Mouse (Mus musculus): ENCODE measurements around the gene Enpp4. TPM values are rescaled to one million over a fixed set of nuclear protein-coding genes. Genes with fewer than 3 reads are reported as not detected.
A peak's percentile ranks its signal among the peaks of the same experiment; 100 is the strongest.

Enpp4 gene
- polyA plus RNA-seq, 1 experiment = 0.05 TPM

- Histone ChIP-seq H3K36me3 (ENCODE audit: control insufficient read depth) (no peaks in the 10 kb centered on the region), H3K9me3 (ENCODE audit: control insufficient read depth, low read length) (no peaks in the 10 kb centered on the region), H3K4me3 (replicated peaks) (peak overlapping the region; percentile 35), H3K4me1 (ENCODE audit: control insufficient read depth) (no peaks in the 10 kb centered on the region; the same call in 1 of the 2 replicates), H3K27me3 (ENCODE audit: control insufficient read depth) (peaks cover 11% of the 10 kb centered on the region)
- no peak for TF ChIP-seq GATA1 (IDR thresholded peaks at IDR 0.05; ENCODE audit: low read length)
- TF ChIP-seq TAL1 (IDR thresholded peaks at IDR 0.05; ENCODE audit: low read length) = no peak
Measured at GRCm38 (mm10) chr17:44134545-44134944, 28.9 kb upstream of the Enpp4 start.

DNA sequence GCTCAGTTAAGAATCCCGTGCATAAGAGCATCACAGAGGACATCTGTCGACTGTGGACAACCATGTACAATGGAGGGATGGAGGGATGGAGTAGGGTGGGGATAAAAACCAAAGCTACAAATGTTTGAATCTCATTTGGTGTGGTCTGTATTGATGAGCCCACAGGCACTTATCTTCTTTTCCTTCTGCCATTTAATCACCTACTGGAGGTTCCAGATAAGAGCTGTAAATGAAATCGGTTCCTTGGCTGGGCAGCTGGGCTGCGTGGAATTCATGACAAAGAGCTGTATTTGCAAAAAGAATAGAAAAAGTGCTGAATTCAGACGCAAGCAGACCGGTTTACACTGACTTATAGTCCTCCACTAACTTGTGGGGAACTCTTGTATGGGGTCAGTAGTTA, 28.5 kb upstream of the Enpp4 start:
- TF ChIP-seq TAL1 (IDR thresholded peaks at IDR 0.05; ENCODE audit: low read length) (no peak), GATA1 (IDR thresholded peaks at IDR 0.05; ENCODE audit: low read length) (no peak)
- Histone ChIP-seq H3K27me3 (ENCODE audit: control insufficient read depth) (peaks cover 11% of the 10 kb centered on the region), H3K4me3 (replicated peaks) (no peak overlapping the region), H3K4me1 (ENCODE audit: control insufficient read depth) (no peaks in the 10 kb centered on the region; the same call in 1 of the 2 replicates), H3K36me3 (ENCODE audit: control insufficient read depth) (no peaks in the 10 kb centered on the region), H3K9me3 (ENCODE audit: control insufficient read depth, low read length) (no peaks in the 10 kb centered on the region)

- Histone ChIP-seq H3K27me3 (ENCODE audit: control insufficient read depth) (peaks cover 11% of the 10 kb centered on the region), H3K9me3 (ENCODE audit: control insufficient read depth, low read length) (peaks cover 4% of the 10 kb centered on the region), H3K4me3 (replicated peaks) (no peak overlapping the region), H3K36me3 (ENCODE audit: control insufficient read depth) (no peaks in the 10 kb centered on the region), H3K4me1 (ENCODE audit: control insufficient read depth) (no peaks in the 10 kb centered on the region; the same call in 1 of the 2 replicates)
- TF ChIP-seq TAL1 (IDR thresholded peaks at IDR 0.05; ENCODE audit: low read length) (no peak), GATA1 (IDR thresholded peaks at IDR 0.05; ENCODE audit: low read length) (no peak)
Measured at GRCm38 (mm10) chr17:44130429-44130828, 24.8 kb upstream of the Enpp4 start.

- no peak overlapping the region for H3K4me3 ChIP-seq (replicated peaks)
- H3K4me1 ChIP-seq (ENCODE audit: control insufficient read depth) = no peaks in the 10 kb centered on the region; the same call in 1 of the 2 replicates
- peaks cover 3% of the 10 kb centered on the region; the same call in 1 of the 2 replicates for H3K27me3 ChIP-seq (ENCODE audit: control insufficient read depth)
- H3K36me3 ChIP-seq (ENCODE audit: control insufficient read depth) = no peaks in the 10 kb centered on the region
- H3K9me3 ChIP-seq (ENCODE audit: control insufficient read depth, low read length) = peaks cover 4% of the 10 kb centered on the region
- no peak for TF ChIP-seq GATA1 (IDR thresholded peaks at IDR 0.05; ENCODE audit: low read length)
- no peak for TF ChIP-seq TAL1 (IDR thresholded peaks at IDR 0.05; ENCODE audit: low read length)
Measured at GRCm38 (mm10) chr17:44129092-44129750, 23.6 kb upstream of the Enpp4 start.

DNA sequence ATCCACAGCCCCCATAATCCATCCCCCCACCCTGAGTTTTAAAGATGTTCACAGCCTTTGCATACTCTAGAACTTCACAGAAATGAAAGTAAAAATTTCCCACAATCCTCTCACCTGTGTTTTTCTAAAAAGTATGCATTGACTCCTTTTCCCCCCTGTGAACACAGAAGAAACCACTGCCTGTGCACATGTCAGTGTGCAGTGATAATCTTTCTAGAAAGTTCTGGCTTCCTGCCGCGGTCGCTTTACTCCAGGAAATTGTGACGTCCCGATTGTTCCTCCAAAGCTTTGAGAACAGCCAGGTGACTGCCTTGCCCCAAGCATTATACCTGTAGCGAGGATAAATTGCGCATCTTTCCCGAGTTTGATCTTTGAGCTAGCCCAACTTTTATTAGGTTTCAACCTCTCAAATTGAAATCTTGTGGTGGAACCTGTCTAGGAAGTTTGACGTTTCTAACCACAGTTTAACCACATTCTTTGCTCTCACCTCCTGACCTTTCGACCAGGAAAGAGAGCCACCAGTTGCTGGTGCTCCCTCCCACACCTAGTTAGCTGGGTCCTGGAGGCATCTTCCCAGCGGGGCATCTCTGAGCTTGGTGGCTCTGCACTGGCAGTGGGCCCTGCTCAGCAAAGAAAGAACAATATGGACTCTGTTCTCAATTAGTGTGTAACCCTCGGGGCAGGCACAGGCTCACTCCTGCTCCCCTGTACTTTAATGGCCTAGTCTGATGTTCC, 15.9 kb upstream of the Enpp4 start:
- Histone ChIP-seq H3K9me3 (ENCODE audit: control insufficient read depth, low read length) (no peaks in the 10 kb centered on the region), H3K27me3 (ENCODE audit: control insufficient read depth) (no peaks in the 10 kb centered on the region)

DNA sequence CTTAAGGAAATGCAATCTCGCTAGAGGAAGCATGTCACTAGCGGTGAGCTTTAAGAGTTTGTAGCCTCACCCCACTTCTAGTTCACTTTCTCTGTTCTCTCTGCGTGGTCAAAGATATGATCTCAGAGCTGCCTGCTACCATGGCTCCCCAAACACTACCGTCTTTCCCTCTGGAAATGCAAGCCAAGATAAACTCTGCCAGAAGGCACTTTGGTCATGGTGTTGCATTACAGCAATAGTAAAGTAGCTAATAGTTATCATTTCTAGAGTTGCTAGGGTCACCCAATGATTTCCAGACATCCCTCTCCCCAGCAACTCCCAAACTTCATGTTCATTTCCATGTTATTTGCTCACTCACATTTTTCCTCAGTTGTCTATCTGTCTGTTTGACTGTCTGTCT, 12.6 kb upstream of the Enpp4 start:
- Histone ChIP-seq H3K4me1 (ENCODE audit: control insufficient read depth) (peaks cover 22% of the 10 kb centered on the region), H3K27me3 (ENCODE audit: control insufficient read depth) (no peaks in the 10 kb centered on the region), H3K4me3 (replicated peaks) (no peak overlapping the region), H3K36me3 (ENCODE audit: control insufficient read depth) (no peaks in the 10 kb centered on the region), H3K9me3 (ENCODE audit: control insufficient read depth, low read length) (no peaks in the 10 kb centered on the region)
- TF ChIP-seq TAL1 (IDR thresholded peaks at IDR 0.05; ENCODE audit: low read length) (no peak), GATA1 (IDR thresholded peaks at IDR 0.05; ENCODE audit: low read length) (no peak)

More for the DNA sequence above, 15.9 kb upstream of the Enpp4 start:
- Histone ChIP-seq H3K4me3 (replicated peaks) (no peak overlapping the region), H3K36me3 (ENCODE audit: control insufficient read depth) (no peaks in the 10 kb centered on the region), H3K4me1 (ENCODE audit: control insufficient read depth) (peaks cover 17% of the 10 kb centered on the region)
- no peak for TF ChIP-seq TAL1 (IDR thresholded peaks at IDR 0.05; ENCODE audit: low read length)
- no peak for TF ChIP-seq GATA1 (IDR thresholded peaks at IDR 0.05; ENCODE audit: low read length)

GRCm38 (mm10) chr17:44117721-44118120, 12.1 kb upstream of the Enpp4 start:
- H3K27me3 ChIP-seq (ENCODE audit: control insufficient read depth) = no peaks in the 10 kb centered on the region
- H3K4me1 ChIP-seq (ENCODE audit: control insufficient read depth) = peaks cover 22% of the 10 kb centered on the region
- TF ChIP-seq TAL1 (IDR thresholded peaks at IDR 0.05; ENCODE audit: low read length) (no peak), GATA1 (IDR thresholded peaks at IDR 0.05; ENCODE audit: low read length) (no peak)
- no peak overlapping the region for H3K4me3 ChIP-seq (replicated peaks)
- no peaks in the 10 kb centered on the region for H3K36me3 ChIP-seq (ENCODE audit: control insufficient read depth)
- H3K9me3 ChIP-seq (ENCODE audit: control insufficient read depth, low read length) = no peaks in the 10 kb centered on the region

- TF ChIP-seq TAL1 (IDR thresholded peaks at IDR 0.05; ENCODE audit: low read length) = no peak
- TF ChIP-seq GATA1 (IDR thresholded peaks at IDR 0.05; ENCODE audit: low read length) = no peak
- Histone ChIP-seq H3K27me3 (ENCODE audit: control insufficient read depth) (no peaks in the 10 kb centered on the region), H3K4me3 (replicated peaks) (no peak overlapping the region), H3K9me3 (ENCODE audit: control insufficient read depth, low read length) (no peaks in the 10 kb centered on the region), H3K4me1 (ENCODE audit: control insufficient read depth) (peaks cover 22% of the 10 kb centered on the region), H3K36me3 (ENCODE audit: control insufficient read depth) (no peaks in the 10 kb centered on the region)
Measured at GRCm38 (mm10) chr17:44116584-44116983, 11.0 kb upstream of the Enpp4 start.

DNA sequence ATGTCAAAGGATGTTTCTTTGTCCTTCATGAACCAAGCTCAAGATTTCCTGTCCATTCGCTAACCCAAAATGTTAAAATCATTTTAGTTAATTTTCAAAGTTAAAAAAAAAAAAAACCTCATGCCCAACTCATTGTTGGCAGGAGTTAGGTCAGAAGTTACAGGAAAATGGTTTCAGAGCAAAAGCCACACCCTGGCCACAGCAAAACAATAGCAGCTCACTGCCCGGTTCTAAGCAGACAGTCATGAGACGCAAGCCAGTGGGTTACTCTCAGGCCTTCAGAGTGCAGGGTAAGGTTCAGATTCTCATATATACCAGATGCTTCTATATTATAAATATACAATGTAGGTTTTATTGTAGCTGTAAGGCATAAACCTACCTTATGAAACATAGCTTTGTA, 2.7 kb upstream of the Enpp4 start:
- Histone ChIP-seq H3K27me3 (ENCODE audit: control insufficient read depth) (no peaks in the 10 kb centered on the region), H3K4me3 (replicated peaks) (no peak overlapping the region)
- TF ChIP-seq GATA1 (IDR thresholded peaks at IDR 0.05; ENCODE audit: low read length) = no peak

More for the DNA sequence above, 2.7 kb upstream of the Enpp4 start:
- peaks cover 30% of the 10 kb centered on the region for H3K4me1 ChIP-seq (ENCODE audit: control insufficient read depth)
- H3K36me3 ChIP-seq (ENCODE audit: control insufficient read depth) = no peaks in the 10 kb centered on the region
- no peaks in the 10 kb centered on the region for H3K9me3 ChIP-seq (ENCODE audit: control insufficient read depth, low read length)
